Mouse (Mus musculus): ENCODE results near the gene Eef2k. TPM values are rescaled to one million over a fixed set of nuclear protein-coding genes. Genes with fewer than 3 reads are reported as not detected.

Gene Eef2k
- 23.4 to 32.7 TPM (median 25.3 TPM) in 4 replicates for total RNA-seq (2023; ENCODE audit: inconsistent age)

GRCm38 (mm10) chr7:120842345-120843036 lies at the start of gene Eef2k:
TSS of gene Eef2k (plus strand) at chr7:120842831.

GRCm38 (mm10) chr7:120811834-120812415 lies 30.7 kb upstream of the Eef2k start, which contains the start of gene Gm5737:
TSS of gene Gm5737 (plus strand) at chr7:120812365.

GRCm38 (mm10) chr7:120917592-120918461 lies 75.2 kb downstream of the Eef2k start, which contains the start of gene Polr3e:
TSS of gene Polr3e (plus strand) at chr7:120917744.

Other genes with a start within 250 kb of the Eef2k start
- gene Uqcrc2, start 207.7 kb upstream of the Eef2k start, total RNA-seq (2023; ENCODE audit: inconsistent age), result 83.5 to 91.4 TPM (median 87.8 TPM) in 4 replicates
- gene Pdzd9, start 172.5 kb upstream of the Eef2k start, total RNA-seq (2023; ENCODE audit: inconsistent age), result 0.54 TPM in 1 of 4 replicates, not detected in the others
- gene Mosmo, start 165.2 kb upstream of the Eef2k start, total RNA-seq (2023; ENCODE audit: inconsistent age), result 14.6 to 24.8 TPM (median 18.8 TPM) in 4 replicates
- gene Vwa3a, start 103.5 kb upstream of the Eef2k start, total RNA-seq (2023; ENCODE audit: inconsistent age), result 0.13 TPM in 1 of 4 replicates, not detected in the others
- not detected in 4 replicates for gene Gm5737, start 30.5 kb upstream of the Eef2k start, total RNA-seq (2023; ENCODE audit: inconsistent age)
- 28.1 to 33.9 TPM (median 31.5 TPM) in 4 replicates for gene Polr3e, start 74.9 kb downstream of the Eef2k start, total RNA-seq (2023; ENCODE audit: inconsistent age)
- 3.1 to 3.8 TPM (median 3.6 TPM) in 4 replicates for gene Cdr2, start 139.5 kb downstream of the Eef2k start, total RNA-seq (2023; ENCODE audit: inconsistent age)
- not detected in 4 replicates for gene Mfsd13b, start 139.7 kb downstream of the Eef2k start, total RNA-seq (2023; ENCODE audit: inconsistent age)
- 16.9 to 18.6 TPM (median 17.6 TPM) in 4 replicates for gene Mettl9, start 191.6 kb downstream of the Eef2k start, total RNA-seq (2023; ENCODE audit: inconsistent age)
- 0.63 to 1.7 TPM (median 1.3 TPM) in 4 replicates for gene Igsf6, start 231.7 kb downstream of the Eef2k start, total RNA-seq (2023; ENCODE audit: inconsistent age)
- gene Otoa, start 238.8 kb downstream of the Eef2k start, total RNA-seq (2023; ENCODE audit: inconsistent age), result 1.4 to 2.9 TPM (median 1.9 TPM) in 4 replicates